Mouse (Mus musculus): Measurements from ENCODE around the gene Rbbp5. TPM values are rescaled to one million over a fixed set of nuclear protein-coding genes. Genes with fewer than 3 reads are reported as not detected.

The Rbbp5 gene
- polyA plus RNA-seq, 1 experiment, result 33.1 TPM

DNA sequence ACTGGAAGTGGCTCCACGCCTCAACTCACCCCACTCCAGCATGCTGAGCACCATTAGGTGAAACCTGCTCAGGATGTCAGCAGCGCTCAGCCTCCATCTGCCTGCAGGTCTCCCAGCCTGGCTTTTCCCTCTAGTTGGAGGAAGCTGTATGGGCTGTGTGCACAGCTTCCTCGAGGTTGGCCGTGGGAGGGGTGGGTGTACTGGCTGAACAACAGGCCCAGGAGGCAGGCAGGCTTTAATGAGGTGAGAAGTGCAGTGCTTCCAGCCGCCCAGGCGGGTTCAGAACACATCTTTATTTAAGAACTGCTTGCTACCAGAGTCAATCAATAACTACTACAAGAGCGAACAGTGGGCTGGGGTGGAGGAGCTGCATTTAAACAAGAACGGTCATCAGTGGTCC, 34.4 kb downstream of the Rbbp5 start:
- Histone ChIP-seq H3K4me3 (ENCODE audit: control insufficient read depth, insufficient read depth, low read length) (no peak overlapping the region), H3K27me3 (ENCODE audit: control insufficient read depth, insufficient read depth, low read length) (no peaks in the 10 kb centered on the region), H3K27ac (ENCODE audit: control insufficient read depth, insufficient read depth, low read length) (no peak overlapping the region), H3K4me1 (replicated peaks; ENCODE audit: control insufficient read depth, insufficient read depth, low read length) (no peaks in the 10 kb centered on the region), H3K36me3 (ENCODE audit: control insufficient read depth, insufficient read depth, low read length) (peaks cover 7% of the 10 kb centered on the region; the same call in 1 of the 2 replicates)
- TF ChIP-seq CTCF (IDR thresholded peaks at IDR 0.05; ENCODE audit: borderline replicate concordance, control insufficient read depth, extremely low read depth, insufficient read depth, low read length, poor library complexity), result no peak
- TF ChIP-seq POLR2A (IDR thresholded peaks at IDR 0.05; ENCODE audit: control insufficient read depth, extremely low read depth, insufficient read depth, low read length, poor library complexity), result no peak
- DNase-seq, result no peak
- WGBS, result 71% methylated on average over 8 of the region's 8 CpGs

DNA sequence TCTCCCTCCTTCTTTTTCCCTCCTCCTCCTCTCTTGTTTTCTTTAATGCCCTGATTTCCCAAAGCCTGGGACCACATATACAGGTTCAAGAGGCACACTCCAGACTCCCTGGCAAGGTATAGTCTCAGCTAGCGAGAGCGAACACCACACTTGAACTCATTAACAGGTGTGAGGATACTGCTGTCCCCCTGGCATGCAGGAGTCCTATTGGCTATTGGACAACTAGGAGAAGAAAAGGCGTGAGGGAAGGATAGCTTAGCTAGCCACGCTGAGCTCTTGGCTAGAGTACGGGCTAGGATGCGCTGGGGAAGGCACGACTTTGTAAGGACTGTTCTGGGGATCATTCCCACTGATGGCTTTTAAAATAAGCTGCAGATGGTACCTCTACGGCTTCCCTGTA, 34.9 kb downstream of the Rbbp5 start:
- no peaks in the 10 kb centered on the region for H3K4me1 ChIP-seq (replicated peaks; ENCODE audit: control insufficient read depth, insufficient read depth, low read length)
- no peak for DNase-seq
- 91% methylated on average over 8 of the region's 8 CpGs for WGBS
- no peak overlapping the region for H3K27ac ChIP-seq (ENCODE audit: control insufficient read depth, insufficient read depth, low read length)
- no peaks in the 10 kb centered on the region for H3K27me3 ChIP-seq (ENCODE audit: control insufficient read depth, insufficient read depth, low read length)
- peaks cover 4% of the 10 kb centered on the region; the same call in 1 of the 2 replicates for H3K36me3 ChIP-seq (ENCODE audit: control insufficient read depth, insufficient read depth, low read length)
- TF ChIP-seq CTCF (IDR thresholded peaks at IDR 0.05; ENCODE audit: borderline replicate concordance, control insufficient read depth, extremely low read depth, insufficient read depth, low read length, poor library complexity) (no peak), POLR2A (IDR thresholded peaks at IDR 0.05; ENCODE audit: control insufficient read depth, extremely low read depth, insufficient read depth, low read length, poor library complexity) (no peak)
- H3K4me3 ChIP-seq (ENCODE audit: control insufficient read depth, insufficient read depth, low read length), result no peak overlapping the region

DNA sequence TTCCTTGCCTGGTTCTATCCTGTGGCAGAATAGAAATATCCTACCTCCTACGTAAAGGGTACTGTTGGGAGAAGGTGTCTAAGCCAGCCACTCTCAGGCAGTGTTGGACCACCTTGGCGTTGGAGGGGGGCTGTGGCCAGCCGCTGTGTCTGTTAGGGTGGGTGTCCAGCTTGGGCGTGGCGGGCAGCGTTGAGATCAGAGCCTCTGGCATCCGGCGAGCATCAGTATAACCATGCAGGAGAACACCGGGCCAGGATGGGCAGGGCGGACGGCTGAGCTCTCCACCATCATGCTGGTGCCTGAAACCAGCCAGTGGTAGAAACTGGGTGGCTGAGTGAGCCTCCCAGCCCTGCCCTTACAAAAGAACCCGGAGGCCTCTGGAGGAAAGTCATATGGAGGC, 38.2 kb downstream of the Rbbp5 start:
- Histone ChIP-seq H3K27me3 (ENCODE audit: control insufficient read depth, insufficient read depth, low read length) (no peaks in the 10 kb centered on the region), H3K27ac (ENCODE audit: control insufficient read depth, insufficient read depth, low read length) (no peak overlapping the region), H3K4me1 (replicated peaks; ENCODE audit: control insufficient read depth, insufficient read depth, low read length) (no peaks in the 10 kb centered on the region), H3K4me3 (ENCODE audit: control insufficient read depth, insufficient read depth, low read length) (no peak overlapping the region), H3K36me3 (ENCODE audit: control insufficient read depth, insufficient read depth, low read length) (no peaks in the 10 kb centered on the region)
- TF ChIP-seq CTCF (IDR thresholded peaks at IDR 0.05; ENCODE audit: borderline replicate concordance, control insufficient read depth, extremely low read depth, insufficient read depth, low read length, poor library complexity), result no peak
- TF ChIP-seq POLR2A (IDR thresholded peaks at IDR 0.05; ENCODE audit: control insufficient read depth, extremely low read depth, insufficient read depth, low read length, poor library complexity), result no peak
- 93% methylated on average over 12 of the region's 12 CpGs for WGBS
- DNase-seq, result no peak

DNA sequence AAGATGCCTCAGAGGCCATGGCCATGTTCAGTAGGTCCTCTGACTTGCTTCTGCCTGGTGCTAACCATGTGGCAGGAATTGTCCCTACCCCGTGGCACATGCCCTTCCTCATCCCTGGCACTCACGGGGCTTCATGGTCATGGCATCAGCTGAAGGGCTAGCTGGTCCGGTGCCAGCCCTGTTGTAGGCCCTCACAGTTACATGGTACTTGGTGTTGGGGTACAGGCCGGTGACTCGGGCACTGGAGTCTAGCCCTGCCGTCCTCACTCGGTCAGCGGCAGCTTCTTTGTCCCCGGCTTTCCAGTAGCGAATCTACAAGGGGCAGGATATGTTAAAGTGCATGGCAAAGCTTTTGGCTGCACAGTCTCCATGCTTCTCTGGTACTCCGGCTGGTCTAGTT, 39.6 kb downstream of the Rbbp5 start:
- Histone ChIP-seq H3K4me1 (replicated peaks; ENCODE audit: control insufficient read depth, insufficient read depth, low read length) (no peaks in the 10 kb centered on the region), H3K4me3 (ENCODE audit: control insufficient read depth, insufficient read depth, low read length) (no peak overlapping the region), H3K36me3 (ENCODE audit: control insufficient read depth, insufficient read depth, low read length) (no peaks in the 10 kb centered on the region), H3K27ac (ENCODE audit: control insufficient read depth, insufficient read depth, low read length) (no peak overlapping the region), H3K27me3 (ENCODE audit: control insufficient read depth, insufficient read depth, low read length) (no peaks in the 10 kb centered on the region)
- no peak for DNase-seq
- WGBS, result 92% methylated on average over 11 of the region's 11 CpGs
- TF ChIP-seq CTCF (IDR thresholded peaks at IDR 0.05; ENCODE audit: borderline replicate concordance, control insufficient read depth, extremely low read depth, insufficient read depth, low read length, poor library complexity) (no peak), POLR2A (IDR thresholded peaks at IDR 0.05; ENCODE audit: control insufficient read depth, extremely low read depth, insufficient read depth, low read length, poor library complexity) (no peak)

DNA sequence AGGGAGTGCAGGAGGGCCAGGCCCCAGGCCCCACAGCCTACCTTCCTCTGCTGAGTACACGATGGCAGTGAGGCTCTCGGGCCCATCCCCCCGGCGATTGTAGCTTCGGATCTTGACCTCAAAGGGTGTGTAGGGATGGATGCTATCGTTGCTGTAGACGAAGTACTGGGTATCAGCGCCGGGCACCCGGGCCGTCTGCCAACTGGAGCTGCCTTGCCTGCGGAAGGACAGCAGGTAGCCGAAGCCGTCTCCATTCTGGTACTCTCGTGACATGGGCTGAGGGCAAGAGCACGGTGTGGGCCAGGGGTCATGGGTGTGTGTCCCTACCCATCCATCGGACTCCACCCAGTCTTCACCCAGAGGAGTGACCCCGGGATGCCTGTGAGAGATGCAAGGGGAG, 41.5 kb downstream of the Rbbp5 start:
- 88% methylated on average over 18 of the region's 18 CpGs for WGBS
- Histone ChIP-seq H3K27me3 (ENCODE audit: control insufficient read depth, insufficient read depth, low read length) (no peaks in the 10 kb centered on the region), H3K27ac (ENCODE audit: control insufficient read depth, insufficient read depth, low read length) (no peak overlapping the region), H3K4me1 (replicated peaks; ENCODE audit: control insufficient read depth, insufficient read depth, low read length) (no peaks in the 10 kb centered on the region), H3K4me3 (ENCODE audit: control insufficient read depth, insufficient read depth, low read length) (no peak overlapping the region), H3K36me3 (ENCODE audit: control insufficient read depth, insufficient read depth, low read length) (no peaks in the 10 kb centered on the region)
- DNase-seq, result no peak
- no peak for TF ChIP-seq POLR2A (IDR thresholded peaks at IDR 0.05; ENCODE audit: control insufficient read depth, extremely low read depth, insufficient read depth, low read length, poor library complexity)
- TF ChIP-seq CTCF (IDR thresholded peaks at IDR 0.05; ENCODE audit: borderline replicate concordance, control insufficient read depth, extremely low read depth, insufficient read depth, low read length, poor library complexity), result no peak

DNA sequence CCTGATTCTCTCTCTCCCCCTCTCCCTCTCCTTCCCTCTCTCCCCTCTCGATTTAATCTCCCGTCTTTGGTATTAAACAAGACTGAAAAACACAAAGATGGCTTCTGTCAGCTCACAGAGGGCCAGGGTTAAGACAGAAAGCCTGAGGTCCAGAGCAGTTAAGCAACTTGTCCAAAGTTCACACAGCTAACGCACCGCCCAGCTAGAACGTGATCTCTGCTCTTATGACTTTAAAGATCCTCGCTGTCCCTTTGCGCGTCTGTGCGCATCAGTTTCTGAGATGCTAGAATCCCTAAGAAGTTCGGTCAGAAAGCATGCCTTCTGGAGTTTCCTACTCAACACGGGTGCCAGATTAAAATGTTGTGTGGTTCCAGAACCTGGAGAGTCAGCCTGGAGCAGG, 42.6 kb downstream of the Rbbp5 start:
- Histone ChIP-seq H3K27me3 (ENCODE audit: control insufficient read depth, insufficient read depth, low read length) (no peaks in the 10 kb centered on the region), H3K4me1 (replicated peaks; ENCODE audit: control insufficient read depth, insufficient read depth, low read length) (no peaks in the 10 kb centered on the region), H3K4me3 (ENCODE audit: control insufficient read depth, insufficient read depth, low read length) (no peak overlapping the region), H3K27ac (ENCODE audit: control insufficient read depth, insufficient read depth, low read length) (no peak overlapping the region), H3K36me3 (ENCODE audit: control insufficient read depth, insufficient read depth, low read length) (no peaks in the 10 kb centered on the region)
- WGBS, result 92% methylated on average over 11 of the region's 11 CpGs
- no peak for TF ChIP-seq CTCF (IDR thresholded peaks at IDR 0.05; ENCODE audit: borderline replicate concordance, control insufficient read depth, extremely low read depth, insufficient read depth, low read length, poor library complexity)
- TF ChIP-seq POLR2A (IDR thresholded peaks at IDR 0.05; ENCODE audit: control insufficient read depth, extremely low read depth, insufficient read depth, low read length, poor library complexity), result no peak
- DNase-seq, result no peak

DNA sequence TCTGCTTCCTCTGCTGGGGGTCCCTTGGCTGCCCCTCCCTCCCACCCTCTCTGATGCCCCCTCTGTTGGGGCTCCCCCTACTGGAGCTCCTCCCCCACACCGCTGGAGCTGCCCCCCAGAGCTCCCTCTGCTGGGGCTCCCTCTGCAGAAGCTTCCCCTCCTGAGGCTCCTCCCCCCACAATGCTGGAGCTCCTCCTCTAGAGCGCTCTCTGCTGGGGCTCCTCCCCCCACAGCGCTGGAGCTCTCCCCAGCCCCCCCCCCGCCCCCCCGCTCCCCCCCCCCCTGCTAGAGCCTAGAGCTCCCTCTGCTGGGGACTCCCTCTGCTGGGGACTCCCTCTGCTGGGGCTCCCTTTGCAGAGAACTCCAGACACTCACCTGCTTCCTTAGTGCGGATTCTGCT, 43.6 kb downstream of the Rbbp5 start:
- Histone ChIP-seq H3K36me3 (ENCODE audit: control insufficient read depth, insufficient read depth, low read length) (no peaks in the 10 kb centered on the region), H3K4me1 (replicated peaks; ENCODE audit: control insufficient read depth, insufficient read depth, low read length) (no peaks in the 10 kb centered on the region), H3K27me3 (ENCODE audit: control insufficient read depth, insufficient read depth, low read length) (no peaks in the 10 kb centered on the region), H3K4me3 (ENCODE audit: control insufficient read depth, insufficient read depth, low read length) (no peak overlapping the region), H3K27ac (ENCODE audit: control insufficient read depth, insufficient read depth, low read length) (no peak overlapping the region)
- DNase-seq, result peak; percentile 57
- 30% methylated on average over 3 of the region's 6 CpGs for WGBS
- TF ChIP-seq POLR2A (IDR thresholded peaks at IDR 0.05; ENCODE audit: control insufficient read depth, extremely low read depth, insufficient read depth, low read length, poor library complexity) (no peak), CTCF (IDR thresholded peaks at IDR 0.05; ENCODE audit: borderline replicate concordance, control insufficient read depth, extremely low read depth, insufficient read depth, low read length, poor library complexity) (0 out of 2 replicates have a peak, but pooled peaks have one; percentile 22)
